Mouse (Mus musculus) midbrain, postnatal 0 days (tissue): ENCODE results near the gene Col6a3. TPM values are rescaled to one million over a fixed set of nuclear protein-coding genes. Genes with fewer than 3 reads are reported as not detected.

ENCODE experiments used
- ATAC-seq: fragments of 200-750 bp; cut with Nextera tagmentation; 2 replicates; pipeline ENCODE4 v1.8.0; 2017; ENCODE audit warnings: moderate number of reproducible peaks, mild to moderate bottlenecking, moderate TSS enrichment, moderate library complexity; ENCODE audit not compliant: low FRiP score
- DNase-seq: peaks from one replicate; pipeline ENCODE4 v3.0.0-alpha.2; 2015; ENCODE audit warnings: low spot score
- H3K27ac ChIP-seq: fragments of 300-500 bp; sonication (generic); 2 replicates; pipeline ENCODE4 v1.5.1; 2014; ENCODE audit warnings: low read depth, mild to moderate bottlenecking, low read length, mixed read lengths
- H3K27me3 ChIP-seq: fragments of 300-500 bp; sonication (generic); 2 replicates; pipeline ENCODE4 v1.6.1; 2014; ENCODE audit warnings: low read length, control low read depth, mixed read lengths; ENCODE audit not compliant: insufficient read depth
- H3K36me3 ChIP-seq: fragments of 300-500 bp; sonication (generic); 2 replicates; pipeline ENCODE4 v1.6.1; 2014; ENCODE audit warnings: low read length, control low read depth, mixed read lengths; ENCODE audit not compliant: insufficient read depth
- H3K4me1 ChIP-seq: fragments of 300-500 bp; sonication (generic); 2 replicates; pipeline ENCODE4 v1.6.1; 2014; ENCODE audit warnings: mild to moderate bottlenecking, control low read depth, antibody characterized with exemption, low read length, mixed read lengths; ENCODE audit not compliant: insufficient read depth
- H3K4me2 ChIP-seq: fragments of 300-500 bp; sonication (generic); 2 replicates; pipeline ENCODE4 v1.6.1; 2014; ENCODE audit warnings: low read depth, mild to moderate bottlenecking, low read length, mixed read lengths; ENCODE audit not compliant: poor library complexity, severe bottlenecking
- H3K4me3 ChIP-seq: fragments of 300-500 bp; sonication (generic); 2 replicates; pipeline ENCODE4 v1.5.1; 2014; ENCODE audit warnings: low read depth, mild to moderate bottlenecking, low read length, moderate library complexity
- H3K9ac ChIP-seq: fragments of 300-500 bp; sonication (generic); replicated peaks from 2 replicates; pipeline ENCODE4 v1.6.1; 2014; ENCODE audit warnings: mild to moderate bottlenecking, low read length, moderate library complexity, mixed read lengths; ENCODE audit not compliant: poor library complexity, severe bottlenecking
- H3K9me3 ChIP-seq: fragments of 300-500 bp; sonication (generic); 2 replicates; pipeline ENCODE4 v1.6.1; 2016; ENCODE audit warnings: low read length, control low read depth
- CTCF ChIP-seq: IDR thresholded peaks from 2 replicates; pipeline ENCODE4 v1.5.1; 2016; ENCODE audit warnings: antibody characterized with exemption, mild to moderate bottlenecking
- WGBS: fragments of 180-500 bp; shearing (Covaris S2); extraction: QIAGEN DNeasy Blood & Tissue Kit; methylation state at CpG from one replicate; pipeline ENCODE4 v1.1.7; 2014; 5-methylcytosine and 5-hydroxymethylcytosine counted together
- polyA plus RNA-seq: library from polyadenylated mRNA; unstranded; fragments of >200 nt; fragmentation: Nextera tagmentation; extraction: Ambion mirVana; gene quantifications from 2 replicates; pipeline ENCODE4 v1.2.1, GENCODE M21; 2015
- total RNA-seq: library from RNA; depleted of rRNA; stranded (reverse); fragments of >200 nt; gene quantifications from 2 replicates; pipeline ENCODE4 v1.2.3, GENCODE M21; 2014; rRNA removed

Col6a3 gene
- total RNA-seq (29.5 and 40.6 TPM in 2 replicates), polyA plus RNA-seq (4.7 and 4.8 TPM in 2 replicates)

- no peak within 1 kb of the TSS for H3K4me3 ChIP-seq
- H3K9me3 ChIP-seq = no peaks in the 10 kb centered on the region
- H3K27ac ChIP-seq = no peak within 1 kb of the TSS
- no peak for DNase-seq
- no peak for TF ChIP-seq CTCF
- no peak within 1 kb of the TSS for H3K9ac ChIP-seq
- no peaks in the 10 kb centered on the region for H3K4me1 ChIP-seq
- no peak within 1 kb of the TSS for H3K4me2 ChIP-seq
- 53% methylated on average over 4 of the region's 4 CpGs for WGBS
- no peaks in the 10 kb centered on the region for H3K27me3 ChIP-seq
- H3K36me3 ChIP-seq = no peaks in the 10 kb centered on the region
- ATAC-seq = no peak
Observed at GRCm38 (mm10) chr1:90843836-90844235, at the start of gene Col6a3. Col6a3 (minus strand) TSS chr1:90843971.

- H3K9me3 ChIP-seq = no peaks in the 10 kb centered on the region
- no peak overlapping the region for H3K4me2 ChIP-seq
- H3K36me3 ChIP-seq = no peaks in the 10 kb centered on the region
- 78% methylated on average over 5 of the region's 6 CpGs for WGBS
- H3K4me1 ChIP-seq = no peaks in the 10 kb centered on the region
- TF ChIP-seq CTCF = no peak
- no peaks in the 10 kb centered on the region for H3K27me3 ChIP-seq
- H3K9ac ChIP-seq = no peak overlapping the region
- H3K4me3 ChIP-seq = no peak overlapping the region
- no peak for DNase-seq
- H3K27ac ChIP-seq = no peak overlapping the region
- ATAC-seq = no peak
Observed at GRCm38 (mm10) chr1:90885771-90886460, 42.1 kb upstream of the Col6a3 start.

GRCm38 (mm10) chr1:90876486-90877270, 32.9 kb upstream of the Col6a3 start:
- no peaks in the 10 kb centered on the region for H3K9me3 ChIP-seq
- no peak for TF ChIP-seq CTCF
- 57% methylated on average over 5 of the region's 5 CpGs for WGBS
- ATAC-seq (no peak), DNase-seq (no peak)
- no peak overlapping the region for H3K27ac ChIP-seq
- no peak overlapping the region for H3K9ac ChIP-seq
- no peaks in the 10 kb centered on the region for H3K36me3 ChIP-seq
- H3K27me3 ChIP-seq = no peaks in the 10 kb centered on the region
- no peak overlapping the region for H3K4me3 ChIP-seq
- no peak overlapping the region for H3K4me2 ChIP-seq
- no peaks in the 10 kb centered on the region for H3K4me1 ChIP-seq

- 52% methylated on average over 2 of the region's 2 CpGs for WGBS
- ATAC-seq (no peak), DNase-seq (no peak)
- Histone ChIP-seq H3K4me2 (no peak overlapping the region), H3K9ac (no peak overlapping the region), H3K36me3 (no peaks in the 10 kb centered on the region), H3K27me3 (no peaks in the 10 kb centered on the region), H3K4me3 (no peak overlapping the region), H3K9me3 (no peaks in the 10 kb centered on the region), H3K4me1 (no peaks in the 10 kb centered on the region), H3K27ac (no peak overlapping the region)
- TF ChIP-seq CTCF = no peak
Observed at GRCm38 (mm10) chr1:90875961-90876360, 32.2 kb upstream of the Col6a3 start.

GRCm38 (mm10) chr1:90875371-90875770, 31.6 kb upstream of the Col6a3 start:
- Histone ChIP-seq H3K4me3 (no peak overlapping the region), H3K4me2 (no peak overlapping the region), H3K9ac (no peak overlapping the region), H3K27ac (no peak overlapping the region), H3K4me1 (no peaks in the 10 kb centered on the region), H3K9me3 (no peaks in the 10 kb centered on the region), H3K27me3 (no peaks in the 10 kb centered on the region), H3K36me3 (no peaks in the 10 kb centered on the region)
- 84% methylated on average over 8 of the region's 8 CpGs for WGBS
- ATAC-seq (no peak), DNase-seq (no peak)
- TF ChIP-seq CTCF = no peak

GRCm38 (mm10) chr1:90870581-90870980, 26.8 kb upstream of the Col6a3 start:
- H3K4me1 ChIP-seq = no peaks in the 10 kb centered on the region
- no peak for ATAC-seq
- WGBS = 92% methylated on average over 2 of the region's 2 CpGs
- no peak overlapping the region for H3K4me2 ChIP-seq
- H3K36me3 ChIP-seq = no peaks in the 10 kb centered on the region
- DNase-seq = no peak
- no peak overlapping the region for H3K27ac ChIP-seq
- H3K4me3 ChIP-seq = no peak overlapping the region
- no peaks in the 10 kb centered on the region for H3K9me3 ChIP-seq
- no peaks in the 10 kb centered on the region for H3K27me3 ChIP-seq
- no peak overlapping the region for H3K9ac ChIP-seq
- no peak for TF ChIP-seq CTCF
